Mouse (Mus musculus): Measurements from ENCODE around the gene Endod1.

- TF ChIP-seq TAL1 (IDR thresholded peaks at IDR 0.05; ENCODE audit: low read length) = no peak
- TF ChIP-seq GATA1 (IDR thresholded peaks at IDR 0.05; ENCODE audit: low read length) = no peak
These were observed 5.2 kb downstream of the Endod1 start for GRCm38 (mm10) chr9:14376149-14376548.
